Mouse (Mus musculus) heart, embryonic 15.5 days (tissue): ENCODE measurements at regions not wholly inside any gene's neighbourhood (a gene's known extent, or its start where the extent isn't known, plus 50 kb on each side); places are given as distances from the start of the nearest gene placed in this dataset.

ENCODE experiments used
- ATAC-seq: fragments of 200-750 bp; cut with Nextera tagmentation; replicated peaks from 2 replicates; pipeline ENCODE4 v1.8.0; 2017; ENCODE audit warnings: low read depth, moderate TSS enrichment; ENCODE audit not compliant: insufficient number of reproducible peaks, insufficient read depth, low FRiP score
- H3K27ac ChIP-seq: fragments of 300-500 bp; sonication (generic); 2 replicates; pipeline ENCODE4 v1.5.1; 2015; ENCODE audit warnings: mild to moderate bottlenecking, inconsistent platforms
- H3K27me3 ChIP-seq: fragments of 300-500 bp; sonication (generic); 2 replicates; pipeline ENCODE4 v1.6.1; 2015; ENCODE audit warnings: inconsistent platforms
- H3K36me3 ChIP-seq: fragments of 300-500 bp; sonication (generic); 2 replicates; pipeline ENCODE4 v1.6.1; 2015; ENCODE audit warnings: mild to moderate bottlenecking, inconsistent platforms
- H3K4me1 ChIP-seq: fragments of 300-500 bp; sonication (generic); replicated peaks from 2 replicates; pipeline ENCODE4 v1.6.1; 2015; ENCODE audit warnings: inconsistent platforms
- H3K4me2 ChIP-seq: fragments of 300-500 bp; sonication (generic); 2 replicates; pipeline ENCODE4 v1.6.1; 2015; ENCODE audit warnings: inconsistent platforms, mild to moderate bottlenecking, moderate library complexity
- H3K4me3 ChIP-seq: fragments of 300-500 bp; sonication (generic); 2 replicates; pipeline ENCODE4 v1.5.1; 2015; ENCODE audit warnings: mild to moderate bottlenecking, inconsistent platforms
- H3K9ac ChIP-seq: fragments of 300-500 bp; sonication (generic); 2 replicates; pipeline ENCODE4 v1.6.1; 2015; ENCODE audit warnings: mild to moderate bottlenecking, inconsistent platforms
- H3K9me3 ChIP-seq: fragments of 300-500 bp; sonication (generic); replicated peaks from 2 replicates; pipeline ENCODE4 v1.6.1; 2016; ENCODE audit warnings: inconsistent platforms
- WGBS: fragments of 180-500 bp; shearing (Covaris S2); methylation state at CpG from one replicate; pipeline ENCODE4 v1.1.7; 2015; ENCODE audit warnings: mixed read lengths; 5-methylcytosine and 5-hydroxymethylcytosine counted together

DNA sequence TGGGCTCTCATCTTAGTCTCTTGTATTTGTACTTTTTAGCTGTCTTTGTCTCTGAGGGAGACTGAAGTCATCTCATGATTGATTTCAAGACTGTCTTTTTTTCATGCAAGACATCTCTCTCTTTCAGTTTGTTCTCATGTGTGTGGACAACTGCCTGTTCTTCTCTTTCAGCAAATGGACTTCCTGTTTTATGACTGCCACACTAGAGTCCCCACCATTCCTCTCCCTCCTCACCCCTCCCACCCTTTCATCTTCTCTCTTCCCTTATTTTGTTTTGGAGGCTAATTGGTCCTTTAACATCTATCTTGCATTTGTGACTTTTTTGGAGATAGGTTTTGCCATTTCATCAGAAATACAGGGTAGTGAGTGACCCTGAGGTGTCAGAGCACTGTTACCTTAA lies 311.8 kb upstream of the Gm5148 start:
- Histone ChIP-seq H3K4me2 (no peak overlapping the region), H3K4me3 (no peak overlapping the region), H3K27me3 (no peaks in the 10 kb centered on the region), H3K4me1 (no peaks in the 10 kb centered on the region), H3K36me3 (no peaks in the 10 kb centered on the region), H3K9ac (no peak overlapping the region), H3K27ac (no peak overlapping the region), H3K9me3 (no peaks in the 10 kb centered on the region)
- ATAC-seq, result no peak

DNA sequence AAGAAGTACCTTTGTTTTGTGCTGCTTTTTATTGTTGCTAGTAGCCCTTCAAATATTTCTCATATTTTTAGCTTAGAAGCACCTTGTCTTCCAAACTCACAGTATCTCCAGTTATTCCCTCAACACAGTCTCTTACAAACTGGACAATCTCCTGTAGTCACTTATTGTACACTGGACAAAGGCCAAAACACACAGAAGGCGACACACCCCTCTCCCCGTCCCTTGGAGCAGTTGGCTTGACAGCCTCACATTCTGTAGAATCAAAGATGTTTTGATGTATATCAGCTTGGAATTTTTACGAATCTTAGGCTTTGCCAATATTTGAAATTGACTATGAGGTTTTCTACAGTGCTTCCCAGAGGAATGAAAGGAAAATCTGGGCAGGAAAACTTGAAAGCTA lies 309.8 kb upstream of the Gm5148 start:
- no peak overlapping the region for H3K4me2 ChIP-seq
- 42% methylated on average over 3 of the region's 3 CpGs for WGBS

DNA sequence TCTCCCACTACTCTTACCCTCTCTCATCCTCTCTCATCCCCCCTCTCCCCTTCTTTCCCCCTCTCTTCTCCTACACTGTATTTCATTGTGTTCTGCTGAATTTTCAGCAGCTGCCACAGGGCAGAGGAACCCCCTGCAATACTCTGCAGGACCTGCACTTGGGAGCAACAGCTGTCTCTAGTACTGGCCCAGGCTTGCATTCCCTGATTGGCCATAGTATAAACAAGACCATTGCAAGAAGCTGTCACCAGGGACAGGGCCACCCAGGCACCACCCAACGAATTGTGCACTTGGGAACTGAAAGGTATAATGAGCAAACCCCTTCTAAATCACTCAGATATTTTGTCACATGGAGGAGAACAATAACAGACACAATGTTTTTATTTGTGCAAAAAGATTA lies 290.5 kb upstream of the Gm5148 start:
- no peak overlapping the region for H3K4me2 ChIP-seq
- 55% methylated on average over 1 of the region's 1 CpGs for WGBS
- 0 out of 2 replicates have a peak overlapping the region, but pooled peaks have one; percentile 1 for H3K27ac ChIP-seq
- no peak overlapping the region for H3K9ac ChIP-seq
- H3K9me3 ChIP-seq, result no peaks in the 10 kb centered on the region
- H3K4me1 ChIP-seq, result 0 out of 2 replicates have a peak, but pooled peaks cover 4% of the 10 kb centered on the region
- H3K27me3 ChIP-seq, result no peaks in the 10 kb centered on the region
- ATAC-seq, result no peak
- H3K4me3 ChIP-seq, result no peak overlapping the region
- no peaks in the 10 kb centered on the region for H3K36me3 ChIP-seq

More for the DNA sequence above, 309.8 kb upstream of the Gm5148 start:
- Histone ChIP-seq H3K4me3 (no peak overlapping the region), H3K9ac (no peak overlapping the region), H3K4me1 (no peaks in the 10 kb centered on the region), H3K27ac (no peak overlapping the region), H3K9me3 (no peaks in the 10 kb centered on the region), H3K36me3 (no peaks in the 10 kb centered on the region), H3K27me3 (no peaks in the 10 kb centered on the region)
- no peak for ATAC-seq

DNA sequence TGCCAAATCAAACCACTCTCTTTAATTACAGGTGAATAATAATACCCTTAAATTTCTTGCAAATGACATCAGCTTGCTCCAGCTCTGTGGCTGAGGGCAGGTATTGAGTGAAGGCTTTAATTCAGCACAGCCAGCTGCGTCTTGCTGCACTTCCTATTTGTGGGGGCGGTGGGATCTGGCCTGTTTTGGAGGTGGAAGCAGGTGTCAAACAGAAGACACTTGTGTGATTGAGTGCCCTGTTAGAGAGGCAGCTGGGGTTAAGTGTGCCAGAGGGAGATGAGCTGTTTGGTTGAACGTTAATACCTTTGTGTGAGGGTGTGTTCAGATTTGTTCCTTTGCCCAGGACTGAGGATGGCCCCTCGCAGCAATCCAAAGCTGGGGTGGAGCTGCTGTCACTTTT lies 284.9 kb upstream of the Gm5148 start:
- no peak overlapping the region for H3K27ac ChIP-seq
- H3K4me2 ChIP-seq, result no peak overlapping the region
- H3K4me3 ChIP-seq, result no peak overlapping the region
- no peaks in the 10 kb centered on the region for H3K27me3 ChIP-seq
- H3K4me1 ChIP-seq, result no peaks in the 10 kb centered on the region
- no peaks in the 10 kb centered on the region for H3K9me3 ChIP-seq
- no peaks in the 10 kb centered on the region for H3K36me3 ChIP-seq
- WGBS, result 40% methylated on average over 4 of the region's 4 CpGs
- no peak overlapping the region for H3K9ac ChIP-seq
- no peak for ATAC-seq

DNA sequence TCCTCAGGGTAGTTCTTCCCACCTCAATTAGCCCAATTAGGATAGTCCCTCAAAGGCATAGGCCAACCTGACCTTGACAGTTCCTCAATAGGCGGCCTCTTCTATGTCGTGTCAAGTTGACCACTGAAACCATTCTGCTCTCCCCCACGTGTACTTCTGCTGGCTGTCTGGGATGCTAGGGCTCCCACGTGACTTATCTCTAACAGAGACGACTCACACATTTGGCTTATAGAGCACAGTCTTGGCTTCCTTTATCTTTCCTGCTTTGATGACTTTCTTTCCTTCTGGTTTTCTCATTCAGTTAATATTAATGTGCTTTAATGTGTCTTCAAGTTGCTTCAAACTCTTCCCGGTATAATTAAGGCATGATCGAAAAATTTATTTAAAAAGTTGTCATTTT lies 284.0 kb upstream of the Gm5148 start:
- no peak for ATAC-seq
- 57% methylated on average over 7 of the region's 7 CpGs for WGBS
- no peak overlapping the region for H3K9ac ChIP-seq

DNA sequence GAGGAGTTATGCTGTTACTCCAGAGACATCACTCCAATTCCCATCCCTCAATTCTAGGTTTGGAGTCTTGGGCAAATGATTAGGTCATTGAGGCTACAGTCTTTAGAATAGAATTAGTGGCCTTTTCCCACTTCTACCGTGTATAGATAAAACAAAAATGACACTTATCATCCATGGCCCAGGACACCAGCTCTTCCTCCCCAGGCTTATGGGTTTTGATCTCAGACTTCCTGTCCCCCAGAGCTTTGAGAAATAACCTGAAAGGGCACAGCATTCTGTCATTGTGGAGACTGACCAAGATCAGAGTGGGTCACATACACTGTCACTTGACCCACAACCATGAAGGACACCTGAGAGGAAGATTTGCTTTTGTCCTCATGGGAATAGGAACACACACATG lies 283.3 kb upstream of the Gm5148 start:
- Histone ChIP-seq H3K27me3 (no peaks in the 10 kb centered on the region), H3K4me2 (no peak overlapping the region), H3K4me3 (no peak overlapping the region), H3K27ac (no peak overlapping the region), H3K36me3 (no peaks in the 10 kb centered on the region), H3K4me1 (no peaks in the 10 kb centered on the region), H3K9me3 (no peaks in the 10 kb centered on the region), H3K9ac (no peak overlapping the region)
- no peak for ATAC-seq
- 52% methylated on average over 1 of the region's 1 CpGs for WGBS

More for the DNA sequence above, 284.0 kb upstream of the Gm5148 start:
- Histone ChIP-seq H3K4me3 (no peak overlapping the region), H3K9me3 (no peaks in the 10 kb centered on the region), H3K4me2 (no peak overlapping the region), H3K36me3 (no peaks in the 10 kb centered on the region), H3K4me1 (no peaks in the 10 kb centered on the region), H3K27me3 (no peaks in the 10 kb centered on the region), H3K27ac (no peak overlapping the region)

DNA sequence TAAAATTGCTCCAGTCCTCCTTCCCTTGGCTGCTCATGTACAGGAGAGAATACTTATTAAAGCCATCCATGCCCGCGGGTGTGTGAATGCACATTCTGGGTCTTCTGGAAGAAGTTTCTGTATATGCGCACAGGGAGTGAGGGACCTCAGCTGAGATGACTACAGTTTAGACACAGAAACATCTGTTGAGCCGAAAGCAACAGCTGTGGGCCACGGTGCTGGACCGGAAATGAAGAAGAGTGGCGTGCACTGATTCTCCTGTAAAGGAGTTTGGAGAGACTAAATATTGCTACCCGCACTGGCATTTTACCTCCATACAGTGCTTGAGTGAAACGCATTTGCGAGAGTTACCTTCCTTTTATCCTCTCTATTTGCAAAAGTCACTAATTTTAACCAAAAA lies 278.0 kb upstream of the Gm5148 start:
- H3K4me1 ChIP-seq, result no peaks in the 10 kb centered on the region
- 94% methylated on average over 10 of the region's 10 CpGs for WGBS
- H3K9me3 ChIP-seq, result no peaks in the 10 kb centered on the region
- no peak overlapping the region for H3K27ac ChIP-seq
- H3K4me2 ChIP-seq, result no peak overlapping the region
- no peaks in the 10 kb centered on the region for H3K27me3 ChIP-seq
- H3K4me3 ChIP-seq, result no peak overlapping the region
- no peaks in the 10 kb centered on the region for H3K36me3 ChIP-seq
- no peak for ATAC-seq
- H3K9ac ChIP-seq, result no peak overlapping the region

DNA sequence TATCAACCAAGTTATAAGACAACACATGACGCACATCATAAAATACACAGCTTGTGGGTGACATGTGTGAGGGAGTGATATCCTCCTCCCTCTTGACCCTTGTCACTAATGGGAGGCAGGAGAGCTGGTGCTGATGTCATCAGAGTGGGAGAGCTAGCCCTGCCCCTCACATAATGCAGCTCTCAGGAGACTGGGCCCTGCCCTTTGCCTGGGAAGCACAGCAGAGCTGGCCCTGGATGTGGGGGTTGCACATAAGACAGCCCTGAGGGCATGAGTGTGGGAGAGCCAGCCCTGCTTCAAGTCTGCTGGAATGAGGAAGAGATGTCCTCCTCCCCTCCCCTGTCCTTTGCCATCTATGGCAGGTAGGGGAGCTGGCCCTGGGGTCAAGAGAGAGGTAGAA lies 275.5 kb upstream of the Gm5148 start:
- 88% methylated on average over 1 of the region's 1 CpGs for WGBS
- Histone ChIP-seq H3K27ac (no peak overlapping the region), H3K9ac (no peak overlapping the region), H3K4me2 (no peak overlapping the region), H3K9me3 (no peaks in the 10 kb centered on the region), H3K4me3 (no peak overlapping the region), H3K36me3 (no peaks in the 10 kb centered on the region), H3K27me3 (no peaks in the 10 kb centered on the region), H3K4me1 (no peaks in the 10 kb centered on the region)
- ATAC-seq, result no peak

DNA sequence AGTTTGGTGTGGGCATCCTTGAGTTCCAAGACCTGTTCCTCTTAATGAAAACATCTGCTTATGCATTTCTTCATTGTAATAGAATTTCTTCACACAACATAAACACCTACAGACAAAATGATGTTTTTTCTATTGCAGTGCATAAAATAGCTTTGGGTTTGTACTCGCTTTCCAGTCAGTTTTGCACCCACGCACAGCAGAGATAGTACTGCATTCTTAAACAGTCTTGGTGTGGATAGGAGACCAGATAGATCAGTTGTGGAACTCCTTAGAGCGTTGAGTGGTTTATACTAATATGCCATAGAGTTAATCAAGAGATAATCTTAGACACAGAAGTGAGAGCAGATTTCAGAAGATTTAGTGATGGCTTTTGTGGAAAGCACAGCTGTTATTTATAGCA lies 273.7 kb upstream of the Gm5148 start:
- Histone ChIP-seq H3K9ac (no peak overlapping the region), H3K4me2 (no peak overlapping the region), H3K36me3 (no peaks in the 10 kb centered on the region), H3K4me3 (no peak overlapping the region), H3K27me3 (no peaks in the 10 kb centered on the region), H3K9me3 (no peaks in the 10 kb centered on the region), H3K27ac (no peak overlapping the region), H3K4me1 (no peaks in the 10 kb centered on the region)
- no peak for ATAC-seq
- 62% methylated on average over 3 of the region's 3 CpGs for WGBS

DNA sequence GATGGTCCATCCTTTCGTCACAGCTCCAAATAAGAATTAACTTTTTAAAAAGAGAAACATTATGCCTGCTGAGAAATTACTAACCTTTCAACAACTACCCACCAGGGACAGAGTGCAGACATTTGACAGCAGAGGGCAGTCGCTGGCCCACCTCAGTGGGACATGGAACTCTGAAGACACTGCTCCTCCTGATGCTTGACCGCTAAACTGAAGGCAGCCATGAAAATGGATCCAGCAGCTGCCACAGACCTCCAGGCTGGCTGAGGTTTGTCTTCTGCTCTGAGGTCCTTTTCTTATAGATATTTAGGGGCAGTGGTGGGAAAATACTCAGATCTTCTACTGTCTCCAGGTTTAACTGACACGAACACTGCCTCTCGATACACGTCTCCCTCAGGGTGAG lies 265.7 kb upstream of the Gm5148 start:
- Histone ChIP-seq H3K4me1 (no peaks in the 10 kb centered on the region), H3K9ac (no peak overlapping the region), H3K27ac (no peak overlapping the region), H3K9me3 (no peaks in the 10 kb centered on the region), H3K4me3 (no peak overlapping the region), H3K36me3 (no peaks in the 10 kb centered on the region), H3K27me3 (no peaks in the 10 kb centered on the region), H3K4me2 (no peak overlapping the region)
- ATAC-seq, result no peak
- WGBS, result 94% methylated on average over 6 of the region's 6 CpGs

DNA sequence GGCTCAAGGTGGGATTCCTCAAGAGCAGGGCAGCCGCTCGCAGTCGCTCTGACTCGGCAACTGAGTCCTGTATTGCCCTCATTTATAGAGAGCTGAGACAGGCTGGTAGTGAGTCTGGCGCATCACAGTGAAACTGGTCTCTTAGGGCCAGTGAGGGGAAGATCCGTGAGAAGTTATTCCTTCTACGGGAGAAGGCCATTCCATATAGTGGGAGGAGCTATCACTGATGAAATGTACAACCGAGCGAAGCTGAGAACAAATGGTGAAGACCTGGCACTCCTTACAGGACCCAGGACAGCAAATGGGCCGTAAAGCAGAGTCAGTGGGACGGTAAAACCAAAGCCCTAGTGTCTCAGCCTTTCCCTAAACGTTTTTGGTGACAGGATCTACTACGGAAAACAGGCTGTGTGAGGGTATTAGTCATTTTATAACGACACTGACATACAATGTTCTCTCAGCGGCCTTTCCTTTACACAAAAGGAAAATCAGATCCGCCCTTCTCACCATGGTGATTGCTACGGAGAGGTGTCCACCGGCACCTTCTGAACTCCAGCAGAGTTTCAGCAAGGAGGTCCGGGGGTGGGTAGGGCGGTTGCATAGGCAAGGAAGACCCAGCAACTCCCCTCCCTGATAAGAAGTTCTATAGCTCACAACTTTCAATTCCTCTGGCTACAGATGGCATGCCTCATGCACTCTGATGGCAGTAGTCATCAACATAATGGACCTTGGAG lies 263.6 kb upstream of the Gm5148 start:
- 61% methylated on average over 20 of the region's 20 CpGs for WGBS
- Histone ChIP-seq H3K9me3 (no peaks in the 10 kb centered on the region), H3K9ac (no peak overlapping the region), H3K4me1 (no peaks in the 10 kb centered on the region), H3K27me3 (no peaks in the 10 kb centered on the region), H3K4me3 (no peak overlapping the region), H3K27ac (no peak overlapping the region), H3K4me2 (no peak overlapping the region), H3K36me3 (no peaks in the 10 kb centered on the region)
- ATAC-seq, result no peak

DNA sequence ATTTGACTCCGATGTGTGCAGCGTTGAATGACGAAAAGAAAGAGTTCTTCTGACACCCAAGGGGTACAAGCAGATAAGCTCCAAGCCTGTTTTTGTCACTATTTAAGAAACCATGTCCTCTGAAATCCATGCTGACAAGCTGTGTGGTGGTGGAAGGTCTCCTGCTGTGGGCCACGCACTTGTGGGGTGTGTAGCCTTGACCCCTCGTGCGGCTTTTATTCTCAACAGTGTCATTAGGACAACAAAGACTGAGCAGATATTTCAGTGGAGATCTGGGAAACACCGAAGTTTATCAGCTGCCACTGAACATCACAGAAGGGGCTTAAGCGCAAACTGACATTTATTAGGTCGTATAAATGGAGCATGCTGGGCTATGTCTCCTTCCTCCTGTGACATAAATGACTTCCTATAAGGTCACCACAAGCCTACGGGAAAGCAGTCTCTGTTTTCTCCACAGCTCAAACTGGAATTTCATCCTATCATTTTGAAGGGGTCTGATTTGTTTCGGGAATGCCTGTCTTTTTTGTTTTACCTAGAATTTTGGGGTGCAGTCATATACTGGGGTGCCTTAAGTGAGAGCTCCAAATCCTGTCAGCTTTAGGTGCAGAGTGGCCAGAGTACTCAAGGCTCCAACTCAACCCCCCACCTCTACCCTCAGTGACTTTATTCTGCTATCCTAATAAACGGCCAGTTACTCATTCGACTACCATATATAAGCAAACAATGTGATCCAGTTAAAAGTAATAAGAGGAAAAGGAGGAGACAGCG lies 262.9 kb upstream of the Gm5148 start:
- Histone ChIP-seq H3K36me3 (no peaks in the 10 kb centered on the region), H3K4me3 (no peak overlapping the region), H3K9ac (no peak overlapping the region), H3K27ac (no peak overlapping the region), H3K4me1 (no peaks in the 10 kb centered on the region), H3K9me3 (no peaks in the 10 kb centered on the region), H3K4me2 (no peak overlapping the region), H3K27me3 (no peaks in the 10 kb centered on the region)
- ATAC-seq, result no peak
- WGBS, result 62% methylated on average over 14 of the region's 14 CpGs
